Mouse (Mus musculus) G1E (cell line): ENCODE measurements around the gene Nfic. TPM values are rescaled to one million over a fixed set of nuclear protein-coding genes. Genes with fewer than 3 reads are reported as not detected.

Experiments used
- ATAC-seq: 2 replicates; pipeline ENCODE4 v1.8.0; 2016; ENCODE audit warnings: mild to moderate bottlenecking; ENCODE audit not compliant: insufficient number of reproducible peaks, poor library complexity, low FRiP score, severe bottlenecking; ENCODE audit errors: extremely low read depth
- DNase-seq: peaks from one replicate; pipeline ENCODE4 v3.0.0; 2012; ENCODE audit warnings: low spot score
- H3K27me3 ChIP-seq: 2 replicates; pipeline ENCODE4 v1.6.1; 2012; ENCODE audit warnings: mild to moderate bottlenecking, low read length, inconsistent platforms; ENCODE audit not compliant: insufficient read depth
- H3K36me3 ChIP-seq: replicated peaks from 2 replicates; pipeline ENCODE3; 2012; ENCODE audit warnings: mild to moderate bottlenecking, inconsistent platforms
- H3K4me1 ChIP-seq: 2 replicates; pipeline ENCODE4 v1.6.1; 2012; ENCODE audit warnings: low read depth, low read length, inconsistent platforms, mixed read lengths; ENCODE audit not compliant: insufficient read depth
- H3K4me3 ChIP-seq: 2 replicates; pipeline ENCODE4 v1.5.1; 2012; ENCODE audit warnings: low read depth, mild to moderate bottlenecking, inconsistent platforms, low read length, moderate library complexity, mixed read lengths
- H3K9me3 ChIP-seq: replicated peaks from 2 replicates; pipeline ENCODE4 v1.6.1; 2012; ENCODE audit warnings: inconsistent platforms
- CTCF ChIP-seq: IDR thresholded peaks from 2 replicates; pipeline ENCODE4 v1.5.1; 2012; ENCODE audit warnings: low read depth, low read length, inconsistent platforms, mixed read lengths
- GATA1 ChIP-seq: IDR thresholded peaks from 2 replicates; pipeline ENCODE4 v1.6.1; 2012; ENCODE audit warnings: borderline replicate concordance, low read length, inconsistent platforms, mixed read lengths
- GATA2 ChIP-seq: IDR thresholded peaks from 2 replicates; pipeline ENCODE4 v1.6.1; 2012; ENCODE audit warnings: low read depth, low read length, inconsistent platforms, borderline replicate concordance
- POLR2AphosphoS5 ChIP-seq: IDR thresholded peaks from 2 replicates; pipeline ENCODE4 v1.6.1; 2012; ENCODE audit warnings: low read depth, low read length, inconsistent platforms; ENCODE audit not compliant: insufficient replicate concordance
- TAL1 ChIP-seq: conservative IDR thresholded peaks from 2 replicates; pipeline ENCODE4 v1.6.1; 2012; ENCODE audit warnings: low read depth, low read length, inconsistent platforms, mixed read lengths
- polyA plus RNA-seq: library from polyadenylated mRNA; stranded (reverse); fragments of >175 nt; gene quantifications from 2 replicates; pipeline ENCODE4 v1.2.3, GENCODE M21; 2012
- total RNA-seq, 2 experiments: library from RNA; stranded (forward) in 1 of 2; stranded (reverse) in 1 of 2; fragments of 200-1000 nt in 1 of 2; fragments of >200 nt in 1 of 2; fragmentation: Nextera tagmentation in 1 of 2; gene quantifications; 2 replicates each; pipeline ENCODE4 v1.2.3; 2014 to 2017

Nfic gene
- total and polyA plus RNA-seq, 3 experiments = 0.66 to 16.1 (median 9.5) TPM

DNA sequence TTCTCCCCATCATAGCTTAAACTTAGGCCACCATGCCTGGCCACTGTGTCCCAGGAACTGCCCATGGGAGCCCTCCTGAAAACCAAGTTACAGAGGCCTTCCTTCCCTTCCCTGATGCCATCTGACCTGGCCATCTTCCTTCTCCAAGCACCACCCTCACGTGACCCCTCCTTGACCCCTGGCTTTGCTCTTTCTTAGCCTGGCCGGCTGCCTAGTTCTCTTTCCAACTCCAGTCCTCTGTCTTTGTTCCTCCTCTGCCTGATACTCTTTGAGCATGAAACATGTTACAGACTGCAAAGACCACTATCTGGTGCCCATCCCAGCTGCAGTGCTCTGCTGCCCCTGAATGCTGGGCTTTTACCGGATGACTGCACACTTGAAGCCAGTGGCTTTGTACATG lies 66.1 kb downstream of the Nfic start:
- peaks cover 70% of the 10 kb centered on the region for H3K4me1 ChIP-seq
- DNase-seq = no peak
- H3K27me3 ChIP-seq = peaks cover 2% of the 10 kb centered on the region; the same call in 1 of the 2 replicates
- no peak for TF ChIP-seq CTCF
- H3K36me3 ChIP-seq = peaks cover 75% of the 10 kb centered on the region
- no peak for ATAC-seq
- no peak overlapping the region for H3K4me3 ChIP-seq
- H3K9me3 ChIP-seq = no peaks in the 10 kb centered on the region

DNA sequence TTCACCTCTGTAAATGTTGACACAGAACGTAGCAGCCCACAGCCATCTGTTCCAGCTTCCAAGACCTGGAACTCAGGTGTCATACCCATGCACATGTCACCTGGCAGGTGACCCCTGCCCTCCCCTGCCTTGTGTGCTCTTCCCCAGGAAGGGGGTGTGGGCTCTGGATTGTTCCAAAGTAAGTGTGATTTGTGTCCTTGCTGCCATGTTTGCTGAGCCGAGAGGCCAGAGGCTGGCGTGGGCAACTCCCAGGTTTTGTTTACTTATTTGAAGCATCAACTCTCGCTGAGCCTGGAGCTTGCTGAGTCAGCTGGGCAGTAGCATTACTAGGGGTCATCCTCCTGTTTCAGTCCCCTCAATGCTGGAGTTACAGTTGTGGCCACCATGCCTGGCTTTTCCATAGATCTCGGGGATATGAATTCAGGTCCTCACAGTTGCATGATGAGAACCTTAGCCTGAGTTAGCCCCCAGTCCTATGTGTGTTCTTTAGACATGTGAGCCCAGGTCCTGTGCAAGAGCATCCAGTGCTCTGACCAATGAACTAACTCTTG lies 66.9 kb downstream of the Nfic start, which contains the start of gene Gm48552:
Gm48552 (plus strand) TSS at position 501 of the 551 bp plus-strand sequence.
- Histone ChIP-seq H3K4me3 (no peak within 1 kb of the TSS), H3K9me3 (no peaks in the 10 kb centered on the region), H3K36me3 (peaks cover 75% of the 10 kb centered on the region), H3K4me1 (peaks cover 63% of the 10 kb centered on the region), H3K27me3 (no peaks in the 10 kb centered on the region)
- DNase-seq = no peak
- TF ChIP-seq TAL1 (no peak), CTCF (no peak)
- no peak for ATAC-seq

DNA sequence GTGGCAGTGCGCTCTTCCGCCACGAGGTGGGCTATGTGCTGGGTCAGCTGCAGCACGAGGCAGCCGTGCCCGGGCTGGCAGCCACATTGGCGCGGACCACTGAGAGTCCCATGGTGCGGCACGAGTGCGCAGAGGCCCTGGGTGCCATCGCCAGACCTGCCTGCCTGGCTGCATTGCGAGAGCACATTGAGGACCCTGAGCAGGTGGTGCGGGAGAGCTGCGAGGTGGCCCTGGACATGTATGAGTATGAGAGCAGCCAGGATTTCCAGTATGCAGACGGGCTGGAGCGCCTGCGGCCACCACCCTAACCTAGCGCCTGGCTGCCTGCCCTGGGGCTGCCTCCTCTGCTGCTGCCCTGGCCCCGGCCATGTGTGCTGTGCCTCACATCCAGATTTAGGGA lies 67.7 kb downstream of the Nfic start:
- peaks cover 59% of the 10 kb centered on the region for H3K4me1 ChIP-seq
- peaks cover 75% of the 10 kb centered on the region for H3K36me3 ChIP-seq
- no peaks in the 10 kb centered on the region for H3K9me3 ChIP-seq
- no peaks in the 10 kb centered on the region for H3K27me3 ChIP-seq
- ATAC-seq (no peak), DNase-seq (no peak)
- peak overlapping the region; percentile 11; the same call in 1 of the 2 replicates for H3K4me3 ChIP-seq
- TF ChIP-seq GATA1 (no peak), TAL1 (no peak), POLR2AphosphoS5 (no peak), CTCF (no peak), GATA2 (no peak)

DNA sequence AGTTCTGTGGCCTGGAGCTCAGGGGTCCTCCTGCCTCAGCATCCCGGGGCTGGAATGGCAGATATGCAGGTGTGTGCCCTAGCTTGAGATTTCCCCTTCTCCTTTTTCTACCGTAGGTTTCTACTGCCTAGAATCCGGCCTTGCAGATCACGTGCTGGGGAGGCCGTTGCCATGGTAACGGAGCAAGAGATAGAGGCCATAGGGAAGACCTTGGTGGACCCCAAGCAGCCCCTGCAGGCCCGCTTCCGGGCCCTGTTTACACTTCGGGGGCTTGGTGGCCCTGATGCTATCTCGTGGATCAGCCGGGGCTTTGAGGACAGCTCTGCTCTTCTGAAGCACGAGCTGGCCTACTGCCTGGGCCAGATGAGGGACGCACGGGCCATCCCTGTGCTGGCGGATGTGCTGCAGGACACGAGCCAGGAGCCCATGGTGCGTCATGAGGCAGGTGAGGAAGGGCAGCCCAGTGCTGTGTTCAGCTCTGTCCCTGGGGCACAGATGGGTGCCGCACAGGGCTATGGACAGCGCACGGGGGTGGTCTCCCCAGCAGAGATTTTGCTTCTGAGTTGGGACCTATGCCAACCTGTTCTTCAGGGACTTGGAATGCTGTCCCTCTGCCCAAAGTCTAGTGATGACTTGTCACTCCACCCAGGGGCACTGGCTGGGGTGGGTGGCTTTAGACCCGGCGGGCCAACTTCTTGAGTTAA lies 69.7 kb downstream of the Nfic start:
- ATAC-seq = no peak
- no peak for DNase-seq
- TF ChIP-seq GATA2 (no peak), POLR2AphosphoS5 (no peak), TAL1 (no peak), CTCF (no peak), GATA1 (no peak)
- Histone ChIP-seq H3K9me3 (no peaks in the 10 kb centered on the region), H3K4me3 (peak overlapping the region; percentile 97), H3K36me3 (peaks cover 56% of the 10 kb centered on the region), H3K4me1 (peaks cover 71% of the 10 kb centered on the region), H3K27me3 (no peaks in the 10 kb centered on the region)

DNA sequence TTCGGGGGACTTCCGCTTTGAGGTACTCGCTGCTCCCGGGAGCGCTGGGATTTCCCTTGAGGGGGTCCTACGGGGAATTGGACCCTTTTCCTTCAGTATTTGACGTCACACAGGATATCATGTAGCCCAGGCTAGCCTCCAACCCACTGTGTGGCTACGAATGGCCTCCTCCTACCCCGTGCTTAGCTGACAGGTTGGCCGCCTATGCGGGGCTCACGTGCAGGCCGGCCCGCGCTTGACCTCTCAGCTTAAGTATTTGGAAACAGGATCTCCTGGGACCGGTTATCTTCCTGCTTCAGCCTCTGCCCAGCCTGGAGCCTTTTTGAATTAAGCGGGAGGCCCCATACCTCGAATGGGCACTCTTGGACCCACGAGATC lies 70.8 kb downstream of the Nfic start:
- peak overlapping the region; percentile 97 for H3K4me3 ChIP-seq
- H3K27me3 ChIP-seq = no peaks in the 10 kb centered on the region
- H3K36me3 ChIP-seq = peaks cover 44% of the 10 kb centered on the region
- DNase-seq = no peak
- ATAC-seq = no peak
- peaks cover 80% of the 10 kb centered on the region for H3K4me1 ChIP-seq
- no peaks in the 10 kb centered on the region for H3K9me3 ChIP-seq
- no peak for TF ChIP-seq GATA2
- TF ChIP-seq POLR2AphosphoS5 = no peak
- TF ChIP-seq GATA1 = no peak
- no peak for TF ChIP-seq CTCF
- TF ChIP-seq TAL1 = no peak

DNA sequence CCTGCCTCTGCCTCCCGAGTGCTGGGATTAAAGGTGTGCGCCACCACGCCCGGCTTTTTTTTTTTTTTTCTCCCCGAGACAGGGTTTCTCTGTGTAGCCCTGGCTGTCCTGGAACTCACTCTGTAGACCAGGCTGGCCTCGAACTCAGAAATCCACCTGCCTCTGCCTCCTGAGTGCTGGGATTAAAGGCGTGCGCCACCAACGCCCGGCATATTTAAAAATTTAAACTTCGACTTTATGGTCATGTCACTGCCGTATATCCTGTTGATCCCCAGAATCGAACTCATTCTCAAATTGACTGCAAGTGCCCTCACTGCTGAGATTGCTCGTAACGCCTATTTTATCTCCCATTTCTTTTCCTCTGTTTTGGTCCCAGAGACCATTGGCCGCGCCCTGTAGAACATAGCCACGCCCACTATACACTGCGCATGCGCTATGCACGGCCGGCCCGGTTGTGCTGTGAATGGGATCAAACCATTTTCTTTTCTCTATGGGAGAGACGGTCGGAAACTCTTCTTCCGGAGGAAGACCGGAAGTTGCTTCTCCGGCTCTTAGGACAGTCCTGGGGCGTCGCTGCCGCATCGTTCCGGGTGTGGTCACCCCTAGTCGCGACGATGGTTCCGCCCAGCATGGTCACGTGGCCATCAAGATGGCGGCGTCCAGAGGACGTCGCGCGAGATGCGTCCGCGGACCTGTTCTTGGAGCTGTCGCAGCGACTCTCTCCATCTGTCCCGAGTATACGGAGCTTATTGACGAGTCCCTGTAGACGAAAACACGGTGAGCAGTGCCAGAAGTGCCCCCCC lies 71.4 kb downstream of the Nfic start, which contains the start of the genes Dohh and Gm48551:
Dohh (plus strand) TSS at position 627 of the 803 bp plus-strand sequence.
Gm48551 (plus strand) TSS at position 665 of the 803 bp plus-strand sequence.
- no peak for TF ChIP-seq GATA2
- TF ChIP-seq POLR2AphosphoS5 = no peak
- no peak for TF ChIP-seq TAL1
- no peak for TF ChIP-seq CTCF
- TF ChIP-seq GATA1 = no peak
- DNase-seq (peak; percentile 94), ATAC-seq (peak; percentile 80)
- H3K4me1 ChIP-seq = peaks cover 79% of the 10 kb centered on the region
- H3K27me3 ChIP-seq = no peaks in the 10 kb centered on the region
- H3K4me3 ChIP-seq = peak within 1 kb of the TSS; percentile 97
- H3K9me3 ChIP-seq = no peaks in the 10 kb centered on the region
- peaks cover 38% of the 10 kb centered on the region for H3K36me3 ChIP-seq
